Mouse (Mus musculus) kidney, adult 2 months (tissue): Measurements from ENCODE around the gene Rnf126.

ENCODE experiments used
- CTCF ChIP-seq: fragments of 200-500 bp; conservative IDR thresholded peaks from 2 replicates; pipeline ENCODE4 v1.5.1; 2011; ENCODE audit warnings: low read depth, mild to moderate bottlenecking, control low read depth, low read length, moderate library complexity, mixed read lengths; ENCODE audit not compliant: insufficient read depth, insufficient read length
- POLR2A ChIP-seq: fragments of 200-500 bp; IDR thresholded peaks from one replicate; pipeline ENCODE4 v1.6.1; 2011; ENCODE audit warnings: low read depth, low read length, control low read depth

- no peak for TF ChIP-seq CTCF
- TF ChIP-seq POLR2A = no peak
These were observed 22.9 kb downstream of the Rnf126 start for GRCm38 (mm10) chr10:79743650-79744365.
